Mouse (Mus musculus): ENCODE results near the gene Pde10a. TPM values are rescaled to one million over a fixed set of nuclear protein-coding genes. Genes with fewer than 3 reads are reported as not detected.

The Pde10a gene
- polyA plus RNA-seq, 1 experiment from 2014 or later: 4.8 TPM

GRCm38 (mm10) chr17:8538102-8538501 is 12.9 kb downstream of the Pde10a start:
- 72% methylated on average over 3 of the region's 3 CpGs for WGBS
- no peak overlapping the region for H3K27ac ChIP-seq (ENCODE audit: low read depth, low read length)
- H3K4me1 ChIP-seq (ENCODE audit: control insufficient read depth, insufficient read depth, low read length): no peaks in the 10 kb centered on the region
- no peak overlapping the region for H3K4me2 ChIP-seq
- no peak overlapping the region for H3K9ac ChIP-seq (ENCODE audit: low read length)
- no peak for ATAC-seq (ENCODE audit: low FRiP score)
- no peak overlapping the region for H3K4me3 ChIP-seq (ENCODE audit: low read depth, low read length)
- H3K36me3 ChIP-seq (ENCODE audit: control insufficient read depth, insufficient read depth, low read length): no peaks in the 10 kb centered on the region
- DNase-seq (ENCODE audit: low spot score, missing footprints): no peak
- H3K27me3 ChIP-seq (ENCODE audit: control insufficient read depth, insufficient read depth, low read length): no peaks in the 10 kb centered on the region
- no peaks in the 10 kb centered on the region for H3K9me3 ChIP-seq (ENCODE audit: control insufficient read depth, low read length)

- DNase-seq (ENCODE audit: low spot score, missing footprints) (peak; percentile 86), ATAC-seq (ENCODE audit: low FRiP score) (no peak)
- no peak overlapping the region for H3K27ac ChIP-seq (ENCODE audit: low read depth, low read length)
Measured at GRCm38 (mm10) chr17:8541974-8542538, 16.9 kb downstream of the Pde10a start.

GRCm38 (mm10) chr17:8546366-8546765 is 21.2 kb downstream of the Pde10a start:
- WGBS: 88% methylated on average over 9 of the region's 9 CpGs
- H3K4me3 ChIP-seq (ENCODE audit: low read depth, low read length): no peak overlapping the region
- DNase-seq (ENCODE audit: low spot score, missing footprints) (no peak), ATAC-seq (ENCODE audit: low FRiP score) (no peak)
- H3K27me3 ChIP-seq (ENCODE audit: control insufficient read depth, insufficient read depth, low read length): no peaks in the 10 kb centered on the region
- H3K27ac ChIP-seq (ENCODE audit: low read depth, low read length): no peak overlapping the region
- no peaks in the 10 kb centered on the region for H3K36me3 ChIP-seq (ENCODE audit: control insufficient read depth, insufficient read depth, low read length)
- H3K4me1 ChIP-seq (ENCODE audit: control insufficient read depth, insufficient read depth, low read length): no peaks in the 10 kb centered on the region
- no peaks in the 10 kb centered on the region for H3K9me3 ChIP-seq (ENCODE audit: control insufficient read depth, low read length)
- no peak overlapping the region for H3K9ac ChIP-seq (ENCODE audit: low read length)
- H3K4me2 ChIP-seq: no peak overlapping the region

More at GRCm38 (mm10) chr17:8541974-8542538, 16.9 kb downstream of the Pde10a start:
- Histone ChIP-seq H3K4me1 (ENCODE audit: control insufficient read depth, insufficient read depth, low read length) (no peaks in the 10 kb centered on the region), H3K36me3 (ENCODE audit: control insufficient read depth, insufficient read depth, low read length) (no peaks in the 10 kb centered on the region), H3K9me3 (ENCODE audit: control insufficient read depth, low read length) (no peaks in the 10 kb centered on the region), H3K4me2 (no peak overlapping the region), H3K27me3 (ENCODE audit: control insufficient read depth, insufficient read depth, low read length) (no peaks in the 10 kb centered on the region), H3K9ac (ENCODE audit: low read length) (no peak overlapping the region), H3K4me3 (ENCODE audit: low read depth, low read length) (no peak overlapping the region)
- 70% methylated on average over 14 of the region's 14 CpGs for WGBS

- Histone ChIP-seq H3K27me3 (ENCODE audit: control insufficient read depth, insufficient read depth, low read length) (no peaks in the 10 kb centered on the region), H3K36me3 (ENCODE audit: control insufficient read depth, insufficient read depth, low read length) (no peaks in the 10 kb centered on the region), H3K4me1 (ENCODE audit: control insufficient read depth, insufficient read depth, low read length) (no peaks in the 10 kb centered on the region), H3K9ac (ENCODE audit: low read length) (no peak overlapping the region), H3K4me3 (ENCODE audit: low read depth, low read length) (no peak overlapping the region), H3K27ac (ENCODE audit: low read depth, low read length) (no peak overlapping the region), H3K4me2 (no peak overlapping the region), H3K9me3 (ENCODE audit: control insufficient read depth, low read length) (no peaks in the 10 kb centered on the region)
- no peak for DNase-seq (ENCODE audit: low spot score, missing footprints)
- WGBS: 90% methylated on average over 4 of the region's 4 CpGs
- ATAC-seq (ENCODE audit: low FRiP score): no peak
Measured at GRCm38 (mm10) chr17:8548733-8549132, 23.6 kb downstream of the Pde10a start.

GRCm38 (mm10) chr17:8551641-8552040 is 26.5 kb downstream of the Pde10a start:
- H3K4me2 ChIP-seq: no peak overlapping the region
- no peak for ATAC-seq (ENCODE audit: low FRiP score)
- no peak overlapping the region for H3K27ac ChIP-seq (ENCODE audit: low read depth, low read length)
- no peak for DNase-seq (ENCODE audit: low spot score, missing footprints)
- H3K9ac ChIP-seq (ENCODE audit: low read length): no peak overlapping the region
- no peaks in the 10 kb centered on the region for H3K4me1 ChIP-seq (ENCODE audit: control insufficient read depth, insufficient read depth, low read length)
- H3K4me3 ChIP-seq (ENCODE audit: low read depth, low read length): no peak overlapping the region
- no peaks in the 10 kb centered on the region for H3K27me3 ChIP-seq (ENCODE audit: control insufficient read depth, insufficient read depth, low read length)
- no peaks in the 10 kb centered on the region for H3K9me3 ChIP-seq (ENCODE audit: control insufficient read depth, low read length)
- 81% methylated on average over 3 of the region's 3 CpGs for WGBS
- H3K36me3 ChIP-seq (ENCODE audit: control insufficient read depth, insufficient read depth, low read length): no peaks in the 10 kb centered on the region

- Histone ChIP-seq H3K36me3 (ENCODE audit: control insufficient read depth, insufficient read depth, low read length) (no peaks in the 10 kb centered on the region), H3K9ac (ENCODE audit: low read length) (no peak overlapping the region), H3K4me1 (ENCODE audit: control insufficient read depth, insufficient read depth, low read length) (no peaks in the 10 kb centered on the region), H3K4me2 (no peak overlapping the region), H3K9me3 (ENCODE audit: control insufficient read depth, low read length) (no peaks in the 10 kb centered on the region), H3K27me3 (ENCODE audit: control insufficient read depth, insufficient read depth, low read length) (no peaks in the 10 kb centered on the region), H3K4me3 (ENCODE audit: low read depth, low read length) (no peak overlapping the region), H3K27ac (ENCODE audit: low read depth, low read length) (no peak overlapping the region)
- WGBS: 90% methylated on average over 8 of the region's 8 CpGs
- DNase-seq (ENCODE audit: low spot score, missing footprints) (peak; percentile 47), ATAC-seq (ENCODE audit: low FRiP score) (no peak)
Measured at GRCm38 (mm10) chr17:8552346-8553035, 27.3 kb downstream of the Pde10a start.

- Histone ChIP-seq H3K4me2 (no peak overlapping the region), H3K27ac (ENCODE audit: low read depth, low read length) (no peak overlapping the region), H3K9ac (ENCODE audit: low read length) (no peak overlapping the region), H3K4me1 (ENCODE audit: control insufficient read depth, insufficient read depth, low read length) (no peaks in the 10 kb centered on the region), H3K9me3 (ENCODE audit: control insufficient read depth, low read length) (no peaks in the 10 kb centered on the region), H3K4me3 (ENCODE audit: low read depth, low read length) (no peak overlapping the region), H3K27me3 (ENCODE audit: control insufficient read depth, insufficient read depth, low read length) (no peaks in the 10 kb centered on the region), H3K36me3 (ENCODE audit: control insufficient read depth, insufficient read depth, low read length) (no peaks in the 10 kb centered on the region)
- no peak for ATAC-seq (ENCODE audit: low FRiP score)
- WGBS: 68% methylated on average over 3 of the region's 3 CpGs
- no peak for DNase-seq (ENCODE audit: low spot score, missing footprints)
Measured at GRCm38 (mm10) chr17:8553601-8554000, 28.4 kb downstream of the Pde10a start.

- WGBS: 85% methylated on average over 6 of the region's 6 CpGs
- no peaks in the 10 kb centered on the region for H3K36me3 ChIP-seq (ENCODE audit: control insufficient read depth, insufficient read depth, low read length)
- H3K9me3 ChIP-seq (ENCODE audit: control insufficient read depth, low read length): no peaks in the 10 kb centered on the region
- H3K4me1 ChIP-seq (ENCODE audit: control insufficient read depth, insufficient read depth, low read length): no peaks in the 10 kb centered on the region
- H3K4me2 ChIP-seq: no peak overlapping the region
- no peak overlapping the region for H3K27ac ChIP-seq (ENCODE audit: low read depth, low read length)
- no peak overlapping the region for H3K9ac ChIP-seq (ENCODE audit: low read length)
- ATAC-seq (ENCODE audit: low FRiP score) (no peak), DNase-seq (ENCODE audit: low spot score, missing footprints) (no peak)
- no peaks in the 10 kb centered on the region for H3K27me3 ChIP-seq (ENCODE audit: control insufficient read depth, insufficient read depth, low read length)
- no peak overlapping the region for H3K4me3 ChIP-seq (ENCODE audit: low read depth, low read length)
Measured at GRCm38 (mm10) chr17:8554219-8554618, 29.0 kb downstream of the Pde10a start.

GRCm38 (mm10) chr17:8555785-8556184 is 30.6 kb downstream of the Pde10a start:
- Histone ChIP-seq H3K4me3 (ENCODE audit: low read depth, low read length) (no peak overlapping the region), H3K4me1 (ENCODE audit: control insufficient read depth, insufficient read depth, low read length) (no peaks in the 10 kb centered on the region), H3K27ac (ENCODE audit: low read depth, low read length) (no peak overlapping the region), H3K9ac (ENCODE audit: low read length) (no peak overlapping the region), H3K27me3 (ENCODE audit: control insufficient read depth, insufficient read depth, low read length) (no peaks in the 10 kb centered on the region), H3K4me2 (no peak overlapping the region), H3K9me3 (ENCODE audit: control insufficient read depth, low read length) (no peaks in the 10 kb centered on the region), H3K36me3 (ENCODE audit: control insufficient read depth, insufficient read depth, low read length) (no peaks in the 10 kb centered on the region)
- WGBS: 84% methylated on average over 9 of the region's 9 CpGs
- no peak for DNase-seq (ENCODE audit: low spot score, missing footprints)
- ATAC-seq (ENCODE audit: low FRiP score): no peak

Data from midbrain, embryonic 11.5 days (tissue).